Mouse (Mus musculus): ENCODE measurements around the gene Tspan11.

DNA sequence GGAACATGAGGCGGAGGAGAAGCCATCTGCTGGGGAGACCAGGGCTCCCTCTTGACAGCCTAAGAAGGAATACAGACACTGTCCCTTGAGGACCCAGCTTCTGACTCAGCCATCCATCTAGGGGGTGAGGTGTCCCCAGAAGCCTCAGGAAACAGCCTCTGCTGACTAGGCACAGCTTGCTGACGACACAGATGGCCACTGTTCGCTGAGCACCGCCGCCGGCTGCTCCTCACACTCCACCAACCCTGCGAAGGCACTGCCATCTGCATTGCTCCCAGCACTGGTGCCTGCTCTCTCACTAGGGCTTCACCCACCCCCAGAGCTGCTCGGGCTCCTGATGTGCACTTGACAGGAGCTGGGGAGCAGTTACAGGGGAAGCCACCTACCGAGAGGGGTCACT lies 38.5 kb downstream of the Tspan11 start:
- TF ChIP-seq CTCF (IDR thresholded peaks at IDR 0.05; ENCODE audit: control insufficient read depth, insufficient read depth, insufficient read length) (no peak), CEBPB (IDR thresholded peaks at IDR 0.05; ENCODE audit: low read depth) (no peak), USF1 (IDR thresholded peaks at IDR 0.05; ENCODE audit: low read depth) (no peak), FOSL1 (IDR thresholded peaks at IDR 0.05; ENCODE audit: insufficient read depth, low read length, poor library complexity, severe bottlenecking) (no peak)

All from C2C12 (cell line).